Mouse (Mus musculus) macrophage (primary cell): ENCODE results near the gene Asb4. TPM values are rescaled to one million over a fixed set of nuclear protein-coding genes. Genes with fewer than 3 reads are reported as not detected.

Experiments used
- H3K27ac ChIP-seq: fragments of 350-480 bp; formaldehyde crosslinking; 2 replicates; pipeline ENCODE4 v1.9.0; 2021
- H3K36me3 ChIP-seq: fragments of 350-480 bp; formaldehyde crosslinking; 2 replicates; pipeline ENCODE4 v1.9.0; 2021; ENCODE audit errors: inconsistent target
- H3K4me3 ChIP-seq: fragments of 350-480 bp; formaldehyde crosslinking; 2 replicates; pipeline ENCODE4 v1.9.0; 2021; ENCODE audit errors: inconsistent target
- H3K79me2 ChIP-seq: fragments of 350-480 bp; formaldehyde crosslinking; 2 replicates; pipeline ENCODE4 v1.9.0; 2021; ENCODE audit errors: inconsistent target
- WGBS: methylation state at CpG from one replicate; pipeline ENCODE4 v1.1.7; 2026; ENCODE audit warnings: inconsistent platforms; ENCODE audit not compliant: missing documents; 5-methylcytosine and 5-hydroxymethylcytosine counted together
- polyA plus RNA-seq: library from polyadenylated mRNA; stranded (reverse); fragments of 250-400 nt; gene quantifications from 3 replicates; pipeline ENCODE4 v1.2.4, GENCODE M21; 2018; ENCODE audit warnings: inconsistent platforms

The Asb4 gene
- polyA plus RNA-seq, 1 experiment from 2014 or later = 1.6 TPM

GRCm38 (mm10) chr6:5410697-5411391, 27.7 kb downstream of the Asb4 start:
- H3K36me3 ChIP-seq = no peaks in the 10 kb centered on the region
- WGBS = 63% methylated on average over 6 of the region's 6 CpGs
- H3K4me3 ChIP-seq = no peak overlapping the region
- H3K27ac ChIP-seq = no peak overlapping the region
- no peaks in the 10 kb centered on the region for H3K79me2 ChIP-seq

GRCm38 (mm10) chr6:5413282-5413681, 30.1 kb downstream of the Asb4 start:
- Histone ChIP-seq H3K4me3 (no peak overlapping the region), H3K79me2 (no peaks in the 10 kb centered on the region), H3K27ac (no peak overlapping the region), H3K36me3 (no peaks in the 10 kb centered on the region)
- 10% methylated on average over 8 of the region's 8 CpGs for WGBS

- no peaks in the 10 kb centered on the region for H3K36me3 ChIP-seq
- H3K79me2 ChIP-seq = no peaks in the 10 kb centered on the region
- H3K4me3 ChIP-seq = no peak overlapping the region
- no peak overlapping the region for H3K27ac ChIP-seq
- 94% methylated on average over 2 of the region's 2 CpGs for WGBS
These were observed 38.3 kb downstream of the Asb4 start for GRCm38 (mm10) chr6:5421442-5421841.

- H3K27ac ChIP-seq = no peak overlapping the region
- WGBS = 76% methylated on average over 3 of the region's 3 CpGs
- H3K36me3 ChIP-seq = no peaks in the 10 kb centered on the region
- H3K4me3 ChIP-seq = no peak overlapping the region
- H3K79me2 ChIP-seq = no peaks in the 10 kb centered on the region
These were observed 39.2 kb downstream of the Asb4 start for GRCm38 (mm10) chr6:5422386-5422785.

- no peak overlapping the region for H3K27ac ChIP-seq
- 94% methylated on average over 15 of the region's 15 CpGs for WGBS
- H3K36me3 ChIP-seq = no peaks in the 10 kb centered on the region
- H3K4me3 ChIP-seq = no peak overlapping the region
- no peaks in the 10 kb centered on the region for H3K79me2 ChIP-seq
These were observed 40.4 kb downstream of the Asb4 start for GRCm38 (mm10) chr6:5423594-5423993.

- WGBS = 92% methylated on average over 1 of the region's 2 CpGs
- Histone ChIP-seq H3K4me3 (no peak overlapping the region), H3K27ac (no peak overlapping the region), H3K79me2 (no peaks in the 10 kb centered on the region), H3K36me3 (no peaks in the 10 kb centered on the region)
These were observed 43.8 kb downstream of the Asb4 start for GRCm38 (mm10) chr6:5427033-5427432.

GRCm38 (mm10) chr6:5429562-5429961, 46.4 kb downstream of the Asb4 start:
- no peak overlapping the region for H3K27ac ChIP-seq
- WGBS = 96% methylated on average over 4 of the region's 4 CpGs
- no peaks in the 10 kb centered on the region for H3K79me2 ChIP-seq
- no peak overlapping the region for H3K4me3 ChIP-seq
- H3K36me3 ChIP-seq = no peaks in the 10 kb centered on the region

GRCm38 (mm10) chr6:5429982-5430550, 46.9 kb downstream of the Asb4 start:
- Histone ChIP-seq H3K27ac (no peak overlapping the region), H3K79me2 (no peaks in the 10 kb centered on the region), H3K36me3 (no peaks in the 10 kb centered on the region), H3K4me3 (no peak overlapping the region)
- 91% methylated on average over 4 of the region's 4 CpGs for WGBS

- Histone ChIP-seq H3K4me3 (no peak overlapping the region), H3K79me2 (no peaks in the 10 kb centered on the region), H3K36me3 (no peaks in the 10 kb centered on the region), H3K27ac (no peak overlapping the region)
- 100% methylated on average over 2 of the region's 2 CpGs for WGBS
These were observed 50.7 kb downstream of the Asb4 start for GRCm38 (mm10) chr6:5433887-5434286.

- Histone ChIP-seq H3K79me2 (no peaks in the 10 kb centered on the region), H3K27ac (no peak overlapping the region), H3K36me3 (no peaks in the 10 kb centered on the region), H3K4me3 (no peak overlapping the region)
- 90% methylated on average over 3 of the region's 4 CpGs for WGBS
These were observed 54.6 kb downstream of the Asb4 start for GRCm38 (mm10) chr6:5437757-5438156.

- no peak overlapping the region for H3K27ac ChIP-seq
- no peaks in the 10 kb centered on the region for H3K79me2 ChIP-seq
- 96% methylated on average over 6 of the region's 6 CpGs for WGBS
- no peak overlapping the region for H3K4me3 ChIP-seq
- H3K36me3 ChIP-seq = no peaks in the 10 kb centered on the region
These were observed 58.0 kb downstream of the Asb4 start for GRCm38 (mm10) chr6:5441221-5441620.

GRCm38 (mm10) chr6:5442316-5443085, 59.3 kb downstream of the Asb4 start:
- Histone ChIP-seq H3K27ac (no peak overlapping the region), H3K79me2 (no peaks in the 10 kb centered on the region), H3K4me3 (no peak overlapping the region), H3K36me3 (no peaks in the 10 kb centered on the region)
- WGBS = 20% methylated on average over 14 of the region's 14 CpGs

- Histone ChIP-seq H3K79me2 (no peaks in the 10 kb centered on the region), H3K4me3 (no peak overlapping the region), H3K27ac (no peak overlapping the region), H3K36me3 (no peaks in the 10 kb centered on the region)
- 47% methylated on average over 13 of the region's 13 CpGs for WGBS
These were observed 60.1 kb downstream of the Asb4 start for GRCm38 (mm10) chr6:5443104-5443863.

- H3K79me2 ChIP-seq = no peaks in the 10 kb centered on the region
- 93% methylated on average over 5 of the region's 5 CpGs for WGBS
- H3K4me3 ChIP-seq = no peak overlapping the region
- H3K36me3 ChIP-seq = no peaks in the 10 kb centered on the region
- H3K27ac ChIP-seq = no peak overlapping the region
These were observed 61.2 kb downstream of the Asb4 start for GRCm38 (mm10) chr6:5444331-5444898.
